Mouse (Mus musculus) bone marrow, adult 2 months (tissue): ENCODE measurements around the gene Frmpd4. TPM values are rescaled to one million over a fixed set of nuclear protein-coding genes. Genes with fewer than 3 reads are reported as not detected.

Source experiments
- H3K27ac ChIP-seq: fragments of 200-500 bp; 2 replicates; pipeline ENCODE4 v1.5.1; 2012; ENCODE audit warnings: low read depth, mild to moderate bottlenecking, control low read depth, inconsistent platforms, low read length; ENCODE audit not compliant: control insufficient read depth, poor library complexity, insufficient read depth
- H3K4me1 ChIP-seq: fragments of 200-500 bp; 2 replicates; pipeline ENCODE4 v1.6.1; 2011; ENCODE audit warnings: low read length; ENCODE audit not compliant: control insufficient read depth, insufficient read depth
- H3K4me3 ChIP-seq: fragments of 200-500 bp; replicated peaks from 2 replicates; pipeline ENCODE3; 2011; ENCODE audit warnings: mild to moderate bottlenecking, low read depth, low read length, control low read depth; ENCODE audit not compliant: control insufficient read depth
- CTCF ChIP-seq: fragments of 200-500 bp; IDR thresholded peaks from 2 replicates; pipeline ENCODE4 v1.5.1; 2011; ENCODE audit warnings: low read length, control low read depth; ENCODE audit not compliant: control insufficient read depth, insufficient read depth
- POLR2A ChIP-seq: fragments of 200-500 bp; IDR thresholded peaks from 2 replicates; pipeline ENCODE4 v1.6.1; 2011; ENCODE audit warnings: low read depth, mild to moderate bottlenecking, control low read depth, low read length, borderline replicate concordance; ENCODE audit not compliant: control insufficient read depth
- WGBS: fragments of 180-500 bp; shearing (Covaris S2); methylation state at CpG from one replicate; pipeline ENCODE4 v1.1.7; 2018; 5-methylcytosine and 5-hydroxymethylcytosine counted together
- polyA plus RNA-seq: library from polyadenylated mRNA; stranded (reverse); fragments of >200 nt; gene quantifications from 2 replicates; pipeline ENCODE4 v1.2.4, GENCODE M21; 2011; ENCODE audit warnings: low replicate concordance; ENCODE audit not compliant: missing spikeins, insufficient read depth, insufficient read length

The Frmpd4 gene
- polyA plus RNA-seq: not detected in 2 replicates

DNA sequence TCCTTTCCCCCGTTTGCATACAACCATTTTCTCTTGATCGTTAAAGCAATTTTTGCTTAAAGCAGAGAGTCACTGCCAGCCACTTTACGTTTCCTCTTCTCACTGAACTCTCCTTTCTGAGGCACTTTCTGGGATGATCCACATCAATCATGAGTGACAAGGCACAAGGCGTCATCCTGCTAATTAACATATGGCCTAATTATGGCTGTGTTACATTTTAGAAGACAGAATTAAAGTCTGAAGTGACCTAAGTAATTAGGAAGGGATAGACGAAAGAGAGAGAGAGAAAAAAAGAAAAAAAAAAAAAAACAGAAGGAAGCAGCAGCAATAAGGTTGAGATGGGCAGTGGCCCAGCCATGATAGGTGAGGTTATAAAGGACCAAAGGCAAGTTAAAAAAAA, at the start of gene Frmpd4:
Frmpd4 (minus strand) TSS at position 101 of the 400 bp plus-strand sequence.
- Histone ChIP-seq H3K4me1 (no peaks in the 10 kb centered on the region), H3K27ac (no peak within 1 kb of the TSS), H3K4me3 (no peak within 1 kb of the TSS)
- 81% methylated on average over 5 of the region's 5 CpGs for WGBS
- TF ChIP-seq POLR2A (no peak), CTCF (no peak)

- H3K4me3 ChIP-seq: no peak overlapping the region
- no peak overlapping the region for H3K27ac ChIP-seq
- TF ChIP-seq CTCF (no peak), POLR2A (no peak)
- no peaks in the 10 kb centered on the region for H3K4me1 ChIP-seq
- 78% methylated on average over 5 of the region's 5 CpGs for WGBS
Observed at GRCm38 (mm10) chrX:168595193-168595592, 18.2 kb upstream of the Frmpd4 start.

GRCm38 (mm10) chrX:168584303-168584702, 7.3 kb upstream of the Frmpd4 start:
- no peaks in the 10 kb centered on the region for H3K4me1 ChIP-seq
- TF ChIP-seq POLR2A (no peak), CTCF (no peak)
- no peak overlapping the region for H3K27ac ChIP-seq
- 11% methylated on average over 1 of the region's 1 CpGs for WGBS
- H3K4me3 ChIP-seq: no peak overlapping the region

DNA sequence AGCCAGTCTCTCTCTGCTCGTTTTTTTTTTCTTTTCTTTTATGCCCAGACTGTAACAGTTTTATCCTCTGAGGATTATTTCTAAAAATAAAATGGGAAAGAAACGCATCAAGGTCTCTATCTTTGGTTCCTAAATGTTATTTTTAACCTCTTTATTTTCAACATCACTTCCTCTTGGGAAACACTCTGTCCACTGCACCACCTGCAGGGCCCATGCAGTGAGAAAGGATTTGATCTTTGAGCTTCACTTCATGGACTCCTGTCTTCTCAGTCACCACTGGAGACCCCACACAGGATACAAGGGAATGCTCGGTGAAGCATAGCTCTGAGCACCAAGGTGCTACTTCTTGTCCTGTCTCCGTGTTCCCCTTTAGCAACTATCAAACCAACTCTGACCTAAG, 5.2 kb downstream of the Frmpd4 start:
- 32% methylated on average over 4 of the region's 4 CpGs for WGBS
- Histone ChIP-seq H3K4me3 (no peak overlapping the region), H3K27ac (no peak overlapping the region), H3K4me1 (no peaks in the 10 kb centered on the region; the same call in 1 of the 2 replicates)
- no peak for TF ChIP-seq CTCF
- no peak for TF ChIP-seq POLR2A

GRCm38 (mm10) chrX:168569231-168569630, 7.8 kb downstream of the Frmpd4 start:
- WGBS: 76% methylated on average over 5 of the region's 5 CpGs
- H3K4me3 ChIP-seq: no peak overlapping the region
- H3K4me1 ChIP-seq: no peaks in the 10 kb centered on the region; the same call in 1 of the 2 replicates
- TF ChIP-seq POLR2A: no peak
- no peak for TF ChIP-seq CTCF
- no peak overlapping the region for H3K27ac ChIP-seq

DNA sequence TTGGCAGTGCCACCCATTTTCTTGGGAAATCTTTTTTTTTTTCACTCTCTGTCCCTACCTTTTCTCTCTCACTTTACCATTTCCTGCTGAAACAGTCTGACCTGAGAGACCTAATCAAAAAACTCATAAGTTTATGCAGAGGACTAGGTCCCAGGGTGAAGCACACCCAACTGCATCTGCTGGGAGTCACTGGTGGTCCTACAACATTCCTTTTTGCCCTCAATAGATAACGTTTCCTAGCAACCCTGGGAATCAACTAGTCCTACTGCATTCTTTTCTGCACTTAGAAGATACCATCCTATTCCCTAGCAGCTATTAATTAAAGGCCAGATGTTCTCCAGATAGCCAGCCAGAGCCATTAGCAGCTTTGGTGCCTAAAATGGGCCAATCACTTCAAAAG, 71.8 kb downstream of the Frmpd4 start:
- no peaks in the 10 kb centered on the region for H3K4me1 ChIP-seq
- no peak overlapping the region for H3K27ac ChIP-seq
- WGBS: 63% methylated on average over 1 of the region's 1 CpGs
- no peak overlapping the region for H3K4me3 ChIP-seq
- no peak for TF ChIP-seq POLR2A
- TF ChIP-seq CTCF: no peak

GRCm38 (mm10) chrX:168455233-168455632, 121.8 kb downstream of the Frmpd4 start:
- 16% methylated on average over 2 of the region's 2 CpGs for WGBS
- Histone ChIP-seq H3K27ac (no peak overlapping the region), H3K4me3 (no peak overlapping the region), H3K4me1 (no peaks in the 10 kb centered on the region)
- TF ChIP-seq CTCF (no peak), POLR2A (no peak)

DNA sequence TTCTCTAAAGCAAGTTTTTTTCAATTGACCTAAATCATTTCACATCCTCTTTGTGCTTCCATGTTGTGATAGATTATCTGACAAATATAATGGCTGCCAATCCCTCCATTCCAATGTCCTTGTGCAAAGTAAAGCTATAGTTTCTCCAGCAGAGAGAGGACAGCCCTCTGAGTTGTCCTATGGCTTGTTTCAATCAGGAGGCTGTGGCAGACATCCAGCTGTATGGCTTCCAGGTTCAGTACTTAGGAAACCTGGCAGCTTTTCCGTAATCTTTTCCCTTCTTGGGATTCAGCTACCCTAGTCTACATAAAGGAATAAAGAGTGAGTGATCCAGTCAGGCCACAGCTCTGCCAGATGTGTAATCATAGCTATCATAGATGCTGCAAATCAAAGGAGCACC, 145.8 kb downstream of the Frmpd4 start:
- Histone ChIP-seq H3K4me3 (no peak overlapping the region), H3K4me1 (no peaks in the 10 kb centered on the region), H3K27ac (no peak overlapping the region)
- 74% methylated on average over 1 of the region's 1 CpGs for WGBS
- no peak for TF ChIP-seq POLR2A
- TF ChIP-seq CTCF: no peak

- TF ChIP-seq CTCF (no peak), POLR2A (no peak)
- Histone ChIP-seq H3K4me1 (no peaks in the 10 kb centered on the region), H3K4me3 (no peak overlapping the region), H3K27ac (no peak overlapping the region)
- 89% methylated on average over 4 of the region's 4 CpGs for WGBS
Observed at GRCm38 (mm10) chrX:168429814-168430213, 147.2 kb downstream of the Frmpd4 start.

GRCm38 (mm10) chrX:168415403-168415802, 161.6 kb downstream of the Frmpd4 start:
- 31% methylated on average over 3 of the region's 3 CpGs for WGBS
- TF ChIP-seq POLR2A (no peak), CTCF (no peak)
- H3K4me3 ChIP-seq: no peak overlapping the region
- no peak overlapping the region for H3K27ac ChIP-seq
- no peaks in the 10 kb centered on the region for H3K4me1 ChIP-seq
